Mouse (Mus musculus): ENCODE results near the gene Ctsw. TPM values are rescaled to one million over a fixed set of nuclear protein-coding genes. Genes with fewer than 3 reads are reported as not detected.

Gene Ctsw
- polyA plus RNA-seq, 1 experiment = 20.6 TPM

GRCm38 (mm10) chr19:5430408-5430807 lies 37.9 kb downstream of the Ctsw start:
- no peaks in the 10 kb centered on the region; the same call in 1 of the 2 replicates for H3K4me1 ChIP-seq (ENCODE audit: control insufficient read depth, insufficient read depth, low read length)
- no peak overlapping the region for H3K27ac ChIP-seq (ENCODE audit: control insufficient read depth, insufficient read depth, low read depth, low read length, poor library complexity)
- 53% methylated on average over 1 of the region's 1 CpGs for WGBS
- TF ChIP-seq CTCF (IDR thresholded peaks at IDR 0.05; ENCODE audit: control insufficient read depth, insufficient read depth, low read length) (no peak), POLR2A (IDR thresholded peaks at IDR 0.05; ENCODE audit: borderline replicate concordance, control insufficient read depth, low read depth, low read length) (no peak)
- H3K4me3 ChIP-seq (replicated peaks; ENCODE audit: control insufficient read depth, low read depth, low read length) = no peak overlapping the region

GRCm38 (mm10) chr19:5429806-5430205 lies 38.5 kb downstream of the Ctsw start:
- Histone ChIP-seq H3K27ac (ENCODE audit: control insufficient read depth, insufficient read depth, low read depth, low read length, poor library complexity) (no peak overlapping the region), H3K4me1 (ENCODE audit: control insufficient read depth, insufficient read depth, low read length) (no peaks in the 10 kb centered on the region; the same call in 1 of the 2 replicates), H3K4me3 (replicated peaks; ENCODE audit: control insufficient read depth, low read depth, low read length) (no peak overlapping the region)
- WGBS = 80% methylated on average over 8 of the region's 8 CpGs
- no peak for TF ChIP-seq POLR2A (IDR thresholded peaks at IDR 0.05; ENCODE audit: borderline replicate concordance, control insufficient read depth, low read depth, low read length)
- no peak for TF ChIP-seq CTCF (IDR thresholded peaks at IDR 0.05; ENCODE audit: control insufficient read depth, insufficient read depth, low read length)

DNA sequence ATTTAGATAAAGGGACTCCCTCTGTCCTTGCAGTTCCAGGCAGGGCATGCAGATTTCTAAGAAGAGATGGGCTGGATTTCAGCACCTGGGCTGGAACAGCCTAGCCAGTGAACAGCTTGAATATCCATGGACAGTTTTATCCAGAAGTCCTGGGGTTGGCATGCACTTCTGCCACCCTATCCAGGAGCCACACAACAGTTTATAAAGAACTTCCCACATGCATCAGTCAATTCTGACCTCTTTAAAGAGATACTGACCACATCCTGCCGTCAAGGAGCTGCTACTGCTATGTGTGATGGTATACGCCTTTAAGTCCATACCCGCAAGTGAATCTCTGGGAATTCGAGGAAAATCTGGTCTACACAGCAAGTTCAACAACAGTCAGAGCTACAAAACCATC lies 39.1 kb downstream of the Ctsw start:
- WGBS = 69% methylated on average over 4 of the region's 4 CpGs
- TF ChIP-seq CTCF (IDR thresholded peaks at IDR 0.05; ENCODE audit: control insufficient read depth, insufficient read depth, low read length) = no peak
- no peak for TF ChIP-seq POLR2A (IDR thresholded peaks at IDR 0.05; ENCODE audit: borderline replicate concordance, control insufficient read depth, low read depth, low read length)

DNA sequence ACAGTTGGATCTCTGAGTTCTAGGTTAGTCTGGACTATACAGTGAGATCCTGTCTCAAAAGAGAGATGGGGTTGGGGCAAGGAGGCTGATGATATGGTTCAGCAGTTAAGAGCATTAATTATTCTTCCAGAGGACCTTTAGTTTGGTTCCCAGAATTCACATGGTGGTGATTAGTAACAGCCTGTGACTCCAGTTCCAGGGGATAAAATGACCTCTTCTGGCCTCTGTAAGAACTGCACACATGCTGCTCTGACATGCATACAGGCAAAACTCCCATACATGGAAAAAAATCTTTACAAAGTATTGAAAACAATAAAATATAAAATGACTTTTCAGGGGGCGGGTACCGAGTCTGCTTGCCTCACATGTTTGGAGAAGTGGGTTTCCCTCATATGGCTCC lies 40.2 kb downstream of the Ctsw start:
- WGBS = 61% methylated on average over 2 of the region's 2 CpGs
- TF ChIP-seq CTCF (IDR thresholded peaks at IDR 0.05; ENCODE audit: control insufficient read depth, insufficient read depth, low read length) (no peak), POLR2A (IDR thresholded peaks at IDR 0.05; ENCODE audit: borderline replicate concordance, control insufficient read depth, low read depth, low read length) (no peak)
- Histone ChIP-seq H3K27ac (ENCODE audit: control insufficient read depth, insufficient read depth, low read depth, low read length, poor library complexity) (no peak overlapping the region), H3K4me3 (replicated peaks; ENCODE audit: control insufficient read depth, low read depth, low read length) (no peak overlapping the region), H3K4me1 (ENCODE audit: control insufficient read depth, insufficient read depth, low read length) (no peaks in the 10 kb centered on the region; the same call in 1 of the 2 replicates)

More for the DNA sequence above, 39.1 kb downstream of the Ctsw start:
- H3K27ac ChIP-seq (ENCODE audit: control insufficient read depth, insufficient read depth, low read depth, low read length, poor library complexity) = no peak overlapping the region
- no peak overlapping the region for H3K4me3 ChIP-seq (replicated peaks; ENCODE audit: control insufficient read depth, low read depth, low read length)
- H3K4me1 ChIP-seq (ENCODE audit: control insufficient read depth, insufficient read depth, low read length) = no peaks in the 10 kb centered on the region; the same call in 1 of the 2 replicates

- Histone ChIP-seq H3K4me1 (ENCODE audit: control insufficient read depth, insufficient read depth, low read length) (no peaks in the 10 kb centered on the region; the same call in 1 of the 2 replicates), H3K4me3 (replicated peaks; ENCODE audit: control insufficient read depth, low read depth, low read length) (no peak overlapping the region), H3K27ac (ENCODE audit: control insufficient read depth, insufficient read depth, low read depth, low read length, poor library complexity) (no peak overlapping the region)
- 90% methylated on average over 13 of the region's 13 CpGs for WGBS
- TF ChIP-seq POLR2A (IDR thresholded peaks at IDR 0.05; ENCODE audit: borderline replicate concordance, control insufficient read depth, low read depth, low read length) = no peak
- no peak for TF ChIP-seq CTCF (IDR thresholded peaks at IDR 0.05; ENCODE audit: control insufficient read depth, insufficient read depth, low read length)
These were observed 41.5 kb downstream of the Ctsw start for GRCm38 (mm10) chr19:5426640-5427290.

GRCm38 (mm10) chr19:5425906-5426565 lies 42.3 kb downstream of the Ctsw start:
- no peak for TF ChIP-seq POLR2A (IDR thresholded peaks at IDR 0.05; ENCODE audit: borderline replicate concordance, control insufficient read depth, low read depth, low read length)
- TF ChIP-seq CTCF (IDR thresholded peaks at IDR 0.05; ENCODE audit: control insufficient read depth, insufficient read depth, low read length) = no peak
- no peaks in the 10 kb centered on the region; the same call in 1 of the 2 replicates for H3K4me1 ChIP-seq (ENCODE audit: control insufficient read depth, insufficient read depth, low read length)
- peak overlapping the region; percentile 100 for H3K4me3 ChIP-seq (replicated peaks; ENCODE audit: control insufficient read depth, low read depth, low read length)
- WGBS = 86% methylated on average over 18 of the region's 18 CpGs
- H3K27ac ChIP-seq (ENCODE audit: control insufficient read depth, insufficient read depth, low read depth, low read length, poor library complexity) = peak overlapping the region; percentile 85

DNA sequence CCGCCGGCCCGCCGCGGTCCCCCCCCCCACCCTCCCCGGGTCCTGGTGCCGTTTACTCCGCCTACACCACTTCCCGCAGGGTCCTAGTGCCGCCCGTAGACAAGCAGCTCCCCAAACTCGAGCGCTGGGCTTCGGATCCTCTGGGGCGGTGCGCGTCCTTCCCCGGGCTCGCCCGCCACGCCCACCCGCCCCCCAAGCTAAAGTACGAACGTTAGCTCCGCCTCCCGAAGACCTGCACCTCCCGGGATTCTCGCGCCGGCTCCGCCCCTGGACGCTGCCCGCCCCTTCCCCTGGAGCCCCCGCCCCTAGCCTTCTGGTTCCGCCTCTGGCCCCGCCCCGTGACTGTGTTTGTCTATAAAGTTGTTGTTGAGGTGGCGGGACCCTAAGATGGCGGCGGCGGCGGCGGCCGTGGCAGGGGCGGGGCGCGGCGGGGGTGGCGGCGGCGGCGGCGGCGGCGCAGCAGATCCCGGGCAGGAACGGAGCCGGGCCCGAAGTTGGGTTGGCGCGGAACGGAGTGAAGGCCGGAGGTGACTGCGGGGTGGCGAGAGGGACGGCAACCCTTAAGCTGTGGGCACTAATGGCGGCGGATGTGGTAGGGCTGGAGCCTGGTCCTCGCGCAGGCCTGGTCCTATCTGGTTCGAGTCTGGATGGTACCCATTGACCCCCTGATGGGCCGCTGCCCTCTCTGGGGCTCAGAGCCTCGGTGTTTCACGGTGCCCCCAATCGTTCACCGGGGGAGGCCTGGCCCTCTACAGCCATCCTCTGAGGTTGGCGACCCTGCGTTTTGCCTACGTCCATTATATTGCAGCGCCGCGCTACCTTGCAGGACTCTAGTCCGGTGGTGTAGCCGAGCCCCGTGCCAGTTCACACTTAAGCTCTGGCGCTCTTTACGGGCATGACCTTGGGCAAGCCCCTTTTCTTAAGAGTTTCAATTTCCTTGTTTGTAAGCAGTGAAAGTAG lies 43.2 kb downstream of the Ctsw start, which contains the start of the genes Drap1 and AI837181:
TSS of gene Drap1 (minus strand) at position 198 of the 960 bp plus-strand sequence.
TSS of gene AI837181 (plus strand) at position 363 of the 960 bp plus-strand sequence.
- under 1% methylated on average over 85 of the region's 87 CpGs for WGBS
- H3K4me1 ChIP-seq (ENCODE audit: control insufficient read depth, insufficient read depth, low read length) = no peaks in the 10 kb centered on the region; the same call in 1 of the 2 replicates

More for the DNA sequence above, 43.2 kb downstream of the Ctsw start, which contains the start of the genes Drap1 and AI837181:
- Histone ChIP-seq H3K27ac (ENCODE audit: control insufficient read depth, insufficient read depth, low read depth, low read length, poor library complexity) (peak within 1 kb of the TSS; percentile 86), H3K4me3 (replicated peaks; ENCODE audit: control insufficient read depth, low read depth, low read length) (peak within 1 kb of the TSS; percentile 100)
- no peak for TF ChIP-seq CTCF (IDR thresholded peaks at IDR 0.05; ENCODE audit: control insufficient read depth, insufficient read depth, low read length)
- peak; percentile 43; the same call in 1 of the 2 replicates for TF ChIP-seq POLR2A (IDR thresholded peaks at IDR 0.05; ENCODE audit: borderline replicate concordance, control insufficient read depth, low read depth, low read length)

Measured in bone marrow, adult 2 months (tissue).